Mouse (Mus musculus) embryo, embryonic 10.5 days (tissue): ENCODE measurements around the gene Wdpcp.

Source experiments
- DNase-seq: peaks from one replicate; pipeline ENCODE4 v3.0.0-alpha.2; 2015; ENCODE audit warnings: low spot score

Wdpcp gene

DNA sequence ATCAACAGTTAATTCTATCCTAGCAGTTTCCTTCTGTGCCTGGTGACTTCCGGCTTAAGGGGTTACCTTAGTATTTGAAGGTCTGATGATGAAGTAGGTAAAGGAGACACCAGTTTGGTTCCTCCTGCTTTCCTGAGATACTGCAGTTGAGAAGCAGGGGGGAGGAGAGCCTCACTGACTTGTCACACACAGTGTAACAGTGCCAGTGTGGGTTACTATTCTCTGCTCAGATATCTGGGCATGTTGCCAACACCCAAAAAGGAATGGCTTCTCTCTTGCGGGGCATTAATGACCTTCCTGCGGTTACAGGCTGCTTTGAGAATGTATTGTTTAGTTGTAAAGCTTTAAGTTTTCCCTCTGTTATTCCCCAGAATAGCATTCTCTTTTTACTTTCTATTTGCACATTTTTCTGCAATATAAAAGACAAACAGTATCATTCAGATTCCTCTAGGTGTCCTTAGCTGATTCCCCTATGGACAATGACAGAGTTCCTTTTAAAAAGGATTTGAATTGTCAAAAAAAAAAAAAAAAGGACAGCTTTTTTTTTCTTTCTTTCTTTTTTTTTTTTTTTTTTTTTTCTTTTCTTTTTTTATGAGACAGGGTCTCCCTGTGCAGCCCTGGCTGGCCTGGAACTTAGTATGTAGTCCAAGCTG is 2.5 kb upstream of the Wdpcp start:
- no peak for DNase-seq

DNA sequence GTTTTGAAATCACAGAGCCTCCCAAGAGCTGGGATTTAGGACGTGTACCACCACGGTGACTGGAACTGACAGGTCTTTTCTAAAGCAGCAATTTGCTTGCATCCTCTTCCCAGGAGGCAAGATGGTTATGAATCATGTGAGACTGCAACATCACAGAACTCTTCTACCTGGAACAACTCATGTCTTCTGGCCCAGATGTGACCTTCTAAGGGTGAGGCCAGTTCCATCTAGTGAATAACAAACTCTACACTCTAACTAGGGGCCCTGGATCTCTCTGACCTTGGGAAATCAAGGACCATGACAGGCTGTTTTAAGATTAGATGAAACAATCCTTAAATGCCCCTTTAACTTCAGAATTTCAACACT is 1.9 kb upstream of the Wdpcp start:
- DNase-seq = no peak

DNA sequence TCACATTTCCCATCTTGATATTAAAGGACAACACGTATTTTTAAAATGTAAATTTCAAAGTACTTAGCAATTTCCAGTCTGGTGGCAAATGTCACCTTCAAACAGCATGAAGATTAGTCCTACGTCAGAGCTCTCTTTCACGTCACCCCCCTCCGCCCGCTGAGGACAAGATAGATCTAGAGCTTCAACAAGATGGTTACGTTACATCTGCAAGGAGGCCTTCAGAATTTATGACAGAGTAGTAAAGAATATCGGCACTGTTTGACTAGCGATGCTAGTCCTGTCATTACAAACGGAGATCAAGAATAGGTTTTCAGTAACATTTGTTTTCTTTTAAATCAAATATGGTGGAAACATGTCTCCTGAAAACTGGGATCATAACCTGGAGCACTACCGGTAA is 1.1 kb upstream of the Wdpcp start:
- peak; percentile 23 for DNase-seq

DNA sequence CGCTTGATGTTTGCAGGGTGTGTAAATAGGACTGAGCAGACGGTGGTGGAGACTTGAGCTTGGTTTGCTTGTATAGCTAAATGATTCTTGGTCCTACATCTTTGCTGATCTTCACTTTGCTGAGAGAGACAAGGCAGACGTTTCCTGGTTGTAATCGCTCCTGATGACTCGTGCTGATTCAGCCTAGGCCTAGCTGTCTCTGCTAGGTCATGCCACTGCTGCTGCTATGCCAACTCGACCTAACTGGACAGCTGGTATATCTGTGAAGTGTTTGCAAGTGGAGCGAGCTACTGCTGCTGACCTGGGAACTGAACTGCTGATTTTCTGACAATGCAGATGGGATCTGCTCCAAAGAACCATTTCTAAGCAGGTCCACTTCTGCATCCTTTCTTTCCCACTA is 9.4 kb downstream of the Wdpcp start:
- no peak for DNase-seq

DNA sequence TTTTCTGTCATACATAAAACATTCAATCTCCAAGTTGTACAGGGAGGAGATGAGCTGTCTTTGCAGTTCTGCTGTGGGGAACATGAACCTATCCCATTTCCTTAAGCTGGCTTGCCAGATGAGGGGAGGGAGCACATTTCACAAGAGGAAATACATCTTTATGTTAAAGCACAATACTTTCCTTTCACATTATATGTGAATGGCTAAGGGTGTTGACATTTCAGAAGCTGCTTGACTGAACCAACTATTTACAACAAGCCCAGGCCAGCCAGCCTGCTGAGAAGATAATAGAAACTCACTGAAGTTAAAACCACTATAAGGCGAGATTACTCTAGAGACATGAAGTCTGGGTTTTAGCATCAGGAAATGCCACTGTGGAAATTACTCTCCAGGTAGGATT is 11.3 kb downstream of the Wdpcp start:
- no peak for DNase-seq

DNA sequence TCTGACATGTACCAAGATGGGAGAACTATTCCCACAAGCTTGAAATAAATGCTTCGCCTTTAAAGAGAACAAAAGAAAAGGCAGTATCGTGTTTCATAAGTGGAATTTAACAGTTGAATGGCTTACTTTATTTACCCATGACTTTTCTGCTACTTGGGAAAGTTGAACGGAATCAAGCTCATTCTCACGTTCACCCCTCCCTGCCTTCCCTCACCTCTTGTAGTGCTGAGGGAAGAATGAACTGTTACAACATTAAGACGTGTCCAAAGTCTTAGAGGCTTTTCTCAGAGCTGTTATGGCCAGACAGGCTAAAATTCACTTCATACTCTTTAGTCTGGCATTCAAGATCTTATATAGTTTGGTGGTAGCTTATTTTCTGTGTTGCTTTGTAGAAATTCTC is 30.5 kb downstream of the Wdpcp start:
- DNase-seq = no peak

DNA sequence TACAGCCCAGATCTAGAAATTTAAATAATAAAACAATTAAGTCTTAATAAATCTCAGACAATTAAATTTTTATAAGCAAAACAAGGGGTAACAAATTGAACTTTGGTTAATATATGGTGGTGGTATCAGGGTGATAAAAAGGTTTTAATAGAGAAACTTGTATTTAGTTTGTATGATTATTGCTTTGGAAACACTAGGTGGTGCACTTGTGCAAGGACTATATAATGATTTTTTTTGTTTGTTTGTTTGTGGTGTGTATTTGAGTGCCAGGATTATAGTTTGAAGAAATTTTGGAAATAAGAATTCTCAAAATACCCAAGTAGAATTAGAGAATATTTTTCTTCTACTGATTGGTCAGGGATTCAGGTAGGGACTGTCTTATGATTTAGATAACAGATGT is 43.9 kb downstream of the Wdpcp start:
- no peak for DNase-seq

DNA sequence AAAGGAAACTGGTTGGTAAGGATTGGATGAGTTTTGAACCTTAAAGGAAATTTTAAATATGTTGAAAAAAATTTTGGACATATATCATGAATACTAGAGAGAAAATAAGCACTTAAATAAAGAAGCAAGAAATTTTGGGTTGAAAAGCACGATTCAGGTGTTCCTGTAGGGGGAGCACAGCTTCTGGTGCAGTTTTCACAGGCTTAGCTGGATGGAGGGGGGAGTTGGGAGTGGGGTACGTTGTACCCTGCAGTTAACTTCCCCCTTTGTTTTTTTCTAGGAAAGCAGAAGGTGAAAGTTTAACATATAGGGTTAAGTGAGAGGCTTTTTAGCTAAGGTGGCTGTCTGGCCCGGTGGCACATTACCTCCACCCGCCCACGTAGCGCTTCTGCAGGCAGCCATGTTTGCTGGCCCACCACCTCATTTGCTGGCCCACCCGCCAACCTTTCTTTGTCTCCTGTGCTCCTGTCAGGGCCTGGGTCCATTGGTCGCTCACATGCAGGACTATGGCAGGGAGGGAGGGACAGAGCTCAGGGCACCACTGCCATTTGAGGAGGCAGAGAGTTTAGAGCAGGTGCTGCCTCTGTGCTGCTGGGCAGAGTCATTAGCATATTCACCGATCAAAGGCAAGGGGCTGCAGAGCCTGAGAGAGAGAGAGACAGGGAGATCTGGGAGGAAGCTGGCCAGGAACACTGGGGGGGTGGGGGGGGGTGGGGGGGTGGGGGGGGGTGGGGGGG is 62.3 kb downstream of the Wdpcp start:
- no peak for DNase-seq

DNA sequence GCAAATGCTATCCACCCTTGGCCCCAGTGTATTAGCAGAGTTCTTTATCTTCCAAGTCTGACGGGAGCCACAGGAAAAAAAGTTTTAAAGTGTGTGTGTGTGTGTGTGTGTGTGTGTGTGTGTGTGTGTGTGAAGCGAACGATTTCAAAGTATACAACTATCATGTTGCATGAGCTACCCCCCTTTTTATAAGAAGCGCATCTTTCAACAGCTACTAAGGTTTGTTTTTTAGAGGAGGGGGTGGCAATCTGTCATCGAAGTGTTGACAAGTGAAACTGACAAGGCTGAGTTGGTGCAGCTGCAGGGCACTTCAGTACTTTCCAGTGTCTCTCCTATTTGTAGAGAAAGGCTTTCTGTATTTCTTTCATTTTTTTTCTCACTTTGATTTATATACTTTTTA is 66.3 kb downstream of the Wdpcp start:
- peak; percentile 53 for DNase-seq

DNA sequence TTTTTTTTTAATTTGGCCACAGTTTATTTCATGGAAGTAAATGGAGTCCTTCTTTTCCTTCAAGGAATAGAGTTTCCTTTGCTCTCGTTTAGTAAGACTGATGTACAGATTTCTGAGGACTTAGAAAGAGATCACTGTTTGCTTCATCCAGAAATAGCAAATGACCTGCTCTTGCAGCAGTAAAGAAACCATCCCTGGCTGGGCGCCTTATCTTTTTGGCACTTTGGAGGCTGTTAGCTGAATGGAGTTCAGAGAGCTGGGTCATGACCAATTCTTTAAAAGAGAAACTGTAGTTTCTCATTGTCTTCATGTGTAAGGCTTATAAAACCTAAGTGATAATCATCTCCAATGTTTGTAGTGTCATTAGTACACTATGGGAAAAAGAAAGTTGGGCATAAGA is 67.5 kb downstream of the Wdpcp start:
- DNase-seq = no peak

DNA sequence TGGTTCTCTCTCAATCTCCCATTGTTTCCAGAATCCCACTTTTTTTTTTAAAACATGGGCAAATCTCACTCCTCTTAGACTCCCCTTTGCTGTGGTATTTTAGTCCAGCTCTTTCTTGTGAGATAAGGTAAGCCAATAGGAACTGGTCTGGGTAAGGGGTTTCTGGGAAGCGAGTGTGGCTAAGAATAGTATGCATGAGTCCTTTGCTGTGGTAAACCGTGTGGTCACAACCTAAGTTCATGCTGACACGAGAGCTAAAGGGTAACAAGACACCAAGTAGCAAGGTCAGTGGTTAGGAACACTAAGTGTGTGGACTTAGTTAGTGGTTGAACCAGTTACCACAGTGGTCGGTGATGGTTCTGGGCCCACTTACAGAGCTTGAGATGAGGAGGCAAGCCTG is 72.2 kb downstream of the Wdpcp start:
- DNase-seq = no peak

DNA sequence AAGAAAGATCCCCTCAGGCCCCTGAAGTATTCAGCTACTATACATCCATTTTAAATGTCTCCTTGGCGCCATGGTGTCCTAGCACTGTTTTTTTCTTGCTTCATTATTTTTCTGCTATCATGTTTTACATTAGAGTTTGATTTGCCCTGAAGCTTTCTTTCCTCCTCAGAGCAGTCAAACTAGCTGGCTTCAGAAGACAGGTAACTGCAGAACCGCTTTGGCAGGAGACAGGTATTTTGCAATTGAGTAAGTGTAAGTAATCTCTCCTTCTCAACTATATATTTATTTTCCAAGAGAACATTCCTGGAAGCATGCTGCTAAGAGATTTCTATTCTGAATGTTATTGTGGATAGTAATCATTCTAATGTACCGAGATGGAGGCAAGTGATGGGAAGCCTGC is 74.1 kb downstream of the Wdpcp start:
- DNase-seq = no peak

DNA sequence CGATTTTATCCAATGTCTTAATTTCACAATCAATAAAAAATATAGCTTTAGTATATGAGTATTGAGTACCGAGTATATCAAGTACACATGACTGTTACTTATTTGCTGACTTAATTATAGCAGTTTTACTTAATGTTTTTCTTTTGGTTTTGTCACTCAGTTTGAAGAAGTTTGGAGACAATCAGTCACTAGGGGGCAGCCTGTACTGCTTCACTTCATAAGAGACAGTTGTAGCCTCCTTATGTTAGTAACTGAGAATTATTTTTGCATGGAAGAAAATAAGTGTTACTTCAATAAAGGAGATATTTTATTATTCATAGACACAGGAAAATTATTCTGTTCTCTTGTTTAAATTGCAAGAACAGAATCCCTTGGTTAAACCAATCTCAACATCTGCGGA is 87.0 kb downstream of the Wdpcp start:
- peak; percentile 69 for DNase-seq

DNA sequence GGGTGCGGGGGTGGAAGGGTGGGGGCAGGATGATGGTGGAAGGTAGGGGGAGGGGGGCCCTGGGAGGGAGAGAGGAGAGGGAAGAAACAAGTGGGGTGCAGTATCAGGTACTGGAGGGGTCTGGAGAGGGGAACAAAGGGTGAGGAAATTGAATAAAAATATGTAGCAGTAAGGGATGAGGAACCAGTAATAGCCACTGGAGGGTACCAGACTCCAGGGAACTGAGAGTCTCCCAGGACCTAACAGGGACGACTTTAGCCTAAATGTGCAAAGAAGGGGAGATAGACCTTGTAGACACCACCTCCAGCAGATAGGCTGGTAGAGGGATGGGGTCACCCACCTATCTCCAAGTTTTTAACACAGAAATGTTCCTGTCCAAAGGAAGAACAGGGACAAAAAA is 105.0 kb downstream of the Wdpcp start:
- no peak for DNase-seq

DNA sequence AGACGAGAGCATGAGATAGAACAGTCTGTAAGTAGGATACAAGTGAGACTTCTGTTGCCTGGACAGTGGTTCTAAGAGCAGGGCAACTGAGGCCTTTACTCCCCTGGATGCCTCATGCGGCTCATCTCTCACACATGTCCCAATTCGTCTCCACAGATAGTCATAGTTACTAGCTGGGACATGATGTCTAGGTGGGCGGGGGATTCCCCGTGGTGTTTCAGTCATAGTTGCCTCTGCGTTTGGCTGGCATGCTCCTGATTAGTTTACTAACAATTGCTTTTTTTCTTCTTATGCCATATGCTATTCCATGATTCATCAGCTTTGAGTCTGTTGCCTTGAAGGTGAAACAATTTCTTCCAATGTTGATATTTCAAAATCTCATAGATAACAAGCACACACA is 116.4 kb downstream of the Wdpcp start:
- DNase-seq = no peak

DNA sequence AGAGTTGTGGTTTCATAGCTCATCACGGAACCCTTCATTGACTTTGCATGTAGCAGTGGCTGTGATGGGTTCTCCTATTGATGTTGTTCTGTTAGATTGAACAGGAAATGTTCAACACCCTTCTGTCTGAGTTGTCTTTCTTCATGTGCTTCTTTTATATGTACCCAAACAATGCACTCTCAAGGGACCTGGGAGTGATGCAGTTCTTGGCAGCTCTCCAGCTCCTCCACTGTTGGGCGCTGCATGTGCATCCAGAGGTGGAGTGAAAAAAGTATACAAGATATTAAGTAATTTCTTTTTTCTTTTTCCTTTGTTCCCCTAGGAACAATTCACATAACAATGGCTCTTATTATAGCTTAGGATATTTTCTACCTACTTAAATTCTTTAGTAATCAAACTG is 118.7 kb downstream of the Wdpcp start:
- no peak for DNase-seq

DNA sequence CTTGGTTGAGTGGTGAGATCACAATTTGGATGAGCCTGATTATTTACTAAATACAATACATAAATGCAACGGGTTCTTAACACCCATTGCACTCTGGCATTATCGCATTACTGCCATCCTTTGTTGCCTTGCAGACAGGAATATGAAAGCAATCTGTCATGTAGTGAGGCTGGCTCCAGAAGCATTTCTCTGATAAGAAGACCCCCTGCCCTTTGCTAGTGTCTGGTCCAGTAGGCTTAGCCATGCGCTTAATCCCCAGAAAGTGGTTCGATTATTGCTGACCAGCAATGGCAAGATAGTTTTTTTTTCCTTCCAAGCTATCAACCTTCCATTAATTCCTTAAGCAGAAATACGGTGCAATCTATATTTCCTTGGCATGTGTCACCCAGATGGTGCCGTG is 122.1 kb downstream of the Wdpcp start:
- no peak for DNase-seq

DNA sequence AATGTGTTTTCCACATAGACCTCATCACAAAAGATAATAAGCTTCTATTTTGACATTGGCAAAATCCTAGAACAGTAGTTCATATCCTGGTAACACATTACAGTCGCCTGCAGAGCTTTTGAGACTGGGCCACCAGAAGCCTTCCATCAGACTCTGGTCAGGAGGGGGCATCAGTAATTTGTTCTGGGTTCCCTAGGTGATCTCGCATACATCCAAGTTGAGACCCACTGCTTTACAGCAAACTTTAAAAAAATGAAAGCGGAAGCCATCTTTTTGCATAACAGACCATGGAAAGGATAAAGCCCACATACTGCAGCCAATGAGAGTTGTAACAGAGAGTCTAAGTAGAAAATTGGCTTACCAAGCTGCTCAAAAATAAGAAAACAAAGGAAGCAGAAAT is 125.6 kb downstream of the Wdpcp start:
- DNase-seq = no peak

DNA sequence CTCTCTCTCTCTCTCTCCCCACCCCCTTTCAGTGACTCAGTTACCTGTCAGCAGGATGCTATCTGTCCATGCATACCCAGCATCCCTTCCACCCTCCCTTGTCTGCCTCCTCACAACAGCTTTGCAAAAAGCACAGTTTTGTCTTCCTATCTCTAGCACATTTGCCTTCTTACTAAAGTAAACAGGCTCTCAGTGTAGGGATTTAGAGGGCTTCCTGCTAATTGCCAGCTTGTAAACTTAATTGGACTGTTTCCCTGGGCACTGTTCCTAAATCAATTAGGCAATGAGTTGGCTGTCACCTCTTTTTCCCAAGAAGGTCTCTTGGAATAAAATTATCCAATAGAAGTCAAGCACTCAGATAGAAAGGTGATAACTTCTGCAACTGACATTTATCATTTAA is 141.5 kb downstream of the Wdpcp start:
- DNase-seq = no peak

DNA sequence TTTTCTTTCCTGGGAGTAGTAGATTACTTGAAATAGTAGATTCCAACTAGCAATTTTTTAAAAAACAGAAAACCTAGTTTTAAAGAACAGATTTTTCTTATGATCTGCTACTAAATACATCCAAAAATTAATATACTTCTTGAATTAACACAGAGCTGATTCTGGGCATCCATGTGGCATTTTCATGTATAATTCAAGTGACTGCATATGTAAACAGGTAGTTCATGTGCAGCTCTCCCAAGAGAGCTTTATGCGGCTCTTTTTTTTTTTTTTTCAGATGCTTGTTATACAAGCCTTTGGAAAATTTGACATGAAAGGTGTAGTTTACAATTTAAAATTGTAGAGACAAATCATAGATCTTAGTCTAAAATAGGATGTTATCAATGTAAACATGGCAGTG is 142.0 kb downstream of the Wdpcp start:
- DNase-seq = no peak

DNA sequence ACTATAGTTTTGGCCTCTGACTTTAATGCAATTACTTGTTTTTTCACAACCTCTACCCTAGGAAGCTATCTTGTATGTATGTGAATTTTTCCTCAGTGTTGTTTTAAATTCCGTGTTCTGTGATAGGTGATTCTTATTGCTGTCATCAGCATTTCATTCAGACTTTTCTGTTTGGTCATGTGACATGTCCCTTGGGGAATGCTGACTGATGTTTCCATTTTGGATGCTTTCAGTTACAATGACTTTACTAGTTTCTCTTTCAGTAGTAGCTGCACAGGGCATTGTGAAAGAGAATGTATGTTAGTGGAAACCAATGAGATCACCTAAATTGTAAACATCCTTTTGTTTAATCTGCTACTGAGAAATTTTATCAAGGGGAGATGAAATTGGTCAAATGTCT is 154.3 kb downstream of the Wdpcp start:
- DNase-seq = no peak

DNA sequence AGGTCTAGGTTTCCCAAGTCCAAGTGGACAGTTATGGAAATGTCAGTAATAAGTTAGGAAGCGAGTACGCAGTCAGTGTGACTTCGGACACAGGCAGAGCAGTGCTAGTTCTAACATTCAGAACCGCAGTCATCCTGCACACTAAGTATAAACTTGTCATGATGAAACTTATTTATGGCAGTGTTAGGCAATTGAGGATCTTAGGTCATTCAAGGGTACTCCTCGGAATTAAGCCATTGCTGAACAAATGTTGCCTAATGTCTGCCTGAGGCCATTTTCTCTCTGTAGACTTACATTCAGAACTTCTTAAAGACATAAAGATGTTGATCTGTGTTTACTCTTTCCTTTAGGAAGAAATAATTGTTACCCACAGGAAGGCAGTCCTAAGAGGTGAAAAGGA is 157.0 kb downstream of the Wdpcp start:
- DNase-seq = no peak

DNA sequence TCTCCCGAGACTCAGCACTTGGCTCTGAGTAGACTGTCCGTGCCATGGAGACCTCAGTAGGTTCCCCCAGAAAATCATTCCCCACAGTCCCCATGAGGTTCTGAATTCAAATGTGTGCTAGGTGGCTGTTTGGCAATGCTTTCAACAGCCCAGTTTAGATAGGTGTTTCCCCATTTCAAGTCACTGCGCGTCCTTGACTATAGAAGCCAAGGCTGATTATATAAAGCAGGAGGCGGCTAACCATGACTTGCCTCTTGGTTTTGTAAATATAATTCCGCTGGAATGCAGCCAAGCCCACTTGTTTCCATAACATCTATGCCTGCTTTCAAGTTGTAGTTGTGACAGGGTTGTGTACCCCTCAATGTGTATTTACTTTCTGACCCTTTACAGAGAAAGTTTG is 157.9 kb downstream of the Wdpcp start:
- DNase-seq = no peak

DNA sequence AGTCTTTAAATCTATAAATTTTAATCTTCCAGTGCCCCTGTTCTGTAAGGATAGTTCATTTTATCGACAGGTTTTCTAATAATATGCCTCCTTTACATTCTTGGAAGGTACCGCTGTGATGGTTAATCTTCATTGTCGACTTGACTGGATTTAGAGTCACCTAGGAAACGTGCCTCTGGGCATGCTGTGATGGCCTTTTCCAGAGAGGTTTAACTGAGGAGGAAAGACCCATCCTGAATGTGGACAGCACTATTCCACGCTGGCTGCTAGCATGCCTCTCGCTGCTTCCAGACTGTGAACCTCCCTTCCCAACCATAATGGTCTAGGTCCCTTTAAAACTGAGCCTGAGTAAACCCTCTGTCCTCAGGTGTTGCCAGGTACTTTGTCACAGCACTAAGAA is 163.2 kb downstream of the Wdpcp start:
- DNase-seq = no peak
